Mouse (Mus musculus): ENCODE measurements around the gene Trank1.

The Trank1 gene

GRCm38 (mm10) chr9:111404346-111405079, 93.0 kb downstream of the Trank1 start:
- in situ Hi-C loops (cut with MboI; ENCODE audit: low pct_unique_long_range_greater_than_20kb in 1 of 2, low sequenced_read_pairs in 2 of 2, unreplicated experiment in 1 of 2): no loop called here

GRCm38 (mm10) chr9:111405080-111405428, 93.5 kb downstream of the Trank1 start:
- in situ Hi-C loops (cut with MboI; ENCODE audit: low pct_unique_long_range_greater_than_20kb in 1 of 2, low sequenced_read_pairs in 2 of 2, unreplicated experiment in 1 of 2): no loop called here

DNA sequence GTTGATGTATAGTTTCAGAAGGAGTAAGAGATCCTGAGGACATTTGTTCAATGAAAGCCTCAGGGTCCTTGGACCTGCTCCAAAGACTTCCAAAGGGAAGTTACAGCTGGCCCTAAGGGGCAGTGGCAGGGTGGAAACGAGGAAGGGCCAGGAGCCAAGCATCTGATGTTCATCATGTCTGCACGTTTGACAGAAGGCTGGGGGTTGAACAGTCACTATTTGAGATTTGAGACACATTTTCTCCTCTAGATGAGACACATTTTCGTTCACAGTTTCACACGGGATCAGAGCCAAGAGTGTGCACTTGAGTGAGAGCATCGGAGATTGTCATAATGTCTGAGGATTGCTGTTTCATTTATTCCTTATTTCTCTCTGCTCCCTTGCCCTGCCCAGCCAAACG, 96.5 kb downstream of the Trank1 start:
- in situ Hi-C loops (cut with MboI; ENCODE audit: low pct_unique_long_range_greater_than_20kb in 1 of 2, low sequenced_read_pairs in 2 of 2, unreplicated experiment in 1 of 2): no loop called here

GRCm38 (mm10) chr9:111408427-111408826, 96.9 kb downstream of the Trank1 start:
- in situ Hi-C loops (cut with MboI; ENCODE audit: low pct_unique_long_range_greater_than_20kb in 1 of 2, low sequenced_read_pairs in 2 of 2, unreplicated experiment in 1 of 2): no loop called here

- in situ Hi-C loops (cut with MboI; ENCODE audit: low pct_unique_long_range_greater_than_20kb in 1 of 2, low sequenced_read_pairs in 2 of 2, unreplicated experiment in 1 of 2): no loop called here
These were observed 101.1 kb downstream of the Trank1 start for GRCm38 (mm10) chr9:111412471-111413160.

DNA sequence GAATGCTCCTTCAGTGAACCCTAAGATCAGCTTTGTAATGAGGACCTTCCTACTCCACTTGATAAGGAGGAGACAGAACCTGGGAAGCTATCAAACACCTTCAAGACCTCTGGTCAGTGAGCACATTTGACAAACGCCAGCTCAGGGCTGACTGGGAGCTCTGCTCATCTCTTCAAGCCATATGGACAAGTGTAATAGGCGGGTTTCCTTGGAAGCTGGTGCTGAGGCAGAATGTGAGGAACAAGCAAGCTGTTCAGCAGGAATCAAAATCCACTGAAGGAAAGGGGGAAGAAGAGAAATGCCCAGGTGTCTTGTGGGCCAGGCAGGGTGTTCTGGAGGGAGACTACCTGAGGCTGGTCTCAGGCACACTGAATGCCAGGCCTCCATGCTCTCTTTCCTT, 110.3 kb downstream of the Trank1 start:
- in situ Hi-C loops (cut with MboI; ENCODE audit: low pct_unique_long_range_greater_than_20kb in 1 of 2, low sequenced_read_pairs in 2 of 2, unreplicated experiment in 1 of 2): no loop called here

- in situ Hi-C loops (cut with MboI; ENCODE audit: low pct_unique_long_range_greater_than_20kb in 1 of 2, low sequenced_read_pairs in 2 of 2, unreplicated experiment in 1 of 2): no loop called here
These were observed 111.0 kb downstream of the Trank1 start for GRCm38 (mm10) chr9:111422567-111422966.

GRCm38 (mm10) chr9:111425113-111425512, 113.6 kb downstream of the Trank1 start:
- in situ Hi-C loops (cut with MboI; ENCODE audit: low pct_unique_long_range_greater_than_20kb in 1 of 2, low sequenced_read_pairs in 2 of 2, unreplicated experiment in 1 of 2): no loop called here

DNA sequence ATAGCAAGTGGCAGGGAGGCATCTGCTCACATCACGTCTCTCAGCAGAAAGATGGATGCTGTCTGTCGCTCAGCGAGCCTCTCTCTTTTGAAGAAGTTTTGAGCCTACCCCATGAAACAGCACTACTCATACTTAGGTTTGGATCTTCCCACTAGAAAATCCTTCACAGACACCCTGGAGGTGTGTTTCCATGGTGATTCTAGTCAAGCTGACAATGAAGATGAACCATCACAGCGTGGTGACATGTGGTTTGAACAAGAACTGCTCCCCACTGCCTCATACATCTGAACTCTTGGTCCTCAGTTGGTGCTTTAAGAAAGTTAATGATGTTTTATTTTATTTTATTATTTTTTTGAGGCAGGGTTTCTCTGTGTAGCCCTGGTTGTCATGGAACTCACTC, 114.4 kb downstream of the Trank1 start:
- in situ Hi-C loops (cut with MboI; ENCODE audit: low pct_unique_long_range_greater_than_20kb in 1 of 2, low sequenced_read_pairs in 2 of 2, unreplicated experiment in 1 of 2): no loop called here

DNA sequence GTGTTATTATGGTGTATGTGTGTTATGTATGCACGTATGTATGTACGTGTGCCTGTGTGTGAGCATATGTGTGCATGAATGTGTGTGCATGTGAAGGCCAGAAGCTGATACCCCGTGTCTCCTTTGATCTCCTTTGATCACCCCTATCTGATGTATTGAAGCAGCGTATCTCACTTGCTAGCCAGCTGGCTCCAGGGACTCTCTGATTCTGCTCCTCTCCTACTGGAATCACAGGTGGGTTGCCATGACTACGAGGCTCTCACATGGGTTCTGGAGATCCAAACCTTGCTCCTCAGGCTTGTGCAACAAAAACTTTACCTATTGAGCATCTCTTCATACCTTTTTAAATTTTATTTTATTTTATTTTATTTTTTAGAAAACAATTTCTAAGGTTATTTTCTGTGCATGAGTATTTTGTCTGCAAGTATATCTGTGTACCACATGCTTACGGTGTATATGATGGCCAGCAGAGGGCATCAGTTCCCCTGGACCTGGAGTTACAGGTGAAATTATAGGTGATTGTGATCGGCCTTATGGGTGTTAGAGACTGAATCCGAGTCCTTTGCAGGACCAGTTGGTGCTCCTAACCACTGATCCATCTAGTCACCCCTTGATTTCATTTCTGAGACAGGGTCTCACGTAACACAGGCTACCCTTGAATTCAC, 116.5 kb downstream of the Trank1 start:
- in situ Hi-C loops (cut with MboI; ENCODE audit: low pct_unique_long_range_greater_than_20kb in 1 of 2, low sequenced_read_pairs in 2 of 2, unreplicated experiment in 1 of 2): no loop called here

DNA sequence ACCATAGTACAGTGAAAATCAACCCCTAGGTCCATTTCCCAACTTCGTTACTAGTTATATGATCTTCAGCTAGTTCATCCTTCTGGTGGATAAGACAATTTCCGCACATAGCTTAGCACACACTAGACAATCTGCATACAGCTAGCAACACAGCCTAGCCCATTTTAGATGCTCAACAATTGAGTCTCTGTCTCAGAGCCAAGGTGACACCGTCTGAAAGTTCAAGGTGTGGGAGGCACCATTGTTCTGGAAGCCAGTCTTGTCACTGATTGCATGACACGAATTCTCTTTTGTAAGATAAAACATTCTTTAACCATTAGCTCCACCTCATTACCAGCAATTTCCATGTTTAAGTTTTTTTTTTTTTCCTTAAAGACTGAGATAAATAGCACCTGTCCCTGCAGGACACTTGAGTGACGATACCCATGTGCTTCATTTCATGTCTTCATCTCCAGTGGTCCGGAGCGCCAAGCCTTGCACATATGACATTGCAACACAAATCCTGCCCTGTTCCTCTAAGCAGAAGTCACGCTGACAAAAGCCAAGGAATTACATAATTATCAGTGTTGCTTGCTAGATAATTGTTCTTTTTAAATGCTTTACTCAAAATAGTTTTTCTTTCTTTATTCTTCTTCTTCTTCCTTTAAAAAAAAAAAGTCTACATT, 117.3 kb downstream of the Trank1 start:
- in situ Hi-C loops (cut with MboI; ENCODE audit: low pct_unique_long_range_greater_than_20kb in 1 of 2, low sequenced_read_pairs in 2 of 2, unreplicated experiment in 1 of 2): no loop called here

GRCm38 (mm10) chr9:111429363-111429750, 117.8 kb downstream of the Trank1 start:
- in situ Hi-C loops (cut with MboI; ENCODE audit: low pct_unique_long_range_greater_than_20kb in 1 of 2, low sequenced_read_pairs in 2 of 2, unreplicated experiment in 1 of 2): no loop called here

GRCm38 (mm10) chr9:111435429-111435828, 123.9 kb downstream of the Trank1 start:
- in situ Hi-C loops (cut with MboI; ENCODE audit: low pct_unique_long_range_greater_than_20kb in 1 of 2, low sequenced_read_pairs in 2 of 2, unreplicated experiment in 1 of 2): no loop called here

DNA sequence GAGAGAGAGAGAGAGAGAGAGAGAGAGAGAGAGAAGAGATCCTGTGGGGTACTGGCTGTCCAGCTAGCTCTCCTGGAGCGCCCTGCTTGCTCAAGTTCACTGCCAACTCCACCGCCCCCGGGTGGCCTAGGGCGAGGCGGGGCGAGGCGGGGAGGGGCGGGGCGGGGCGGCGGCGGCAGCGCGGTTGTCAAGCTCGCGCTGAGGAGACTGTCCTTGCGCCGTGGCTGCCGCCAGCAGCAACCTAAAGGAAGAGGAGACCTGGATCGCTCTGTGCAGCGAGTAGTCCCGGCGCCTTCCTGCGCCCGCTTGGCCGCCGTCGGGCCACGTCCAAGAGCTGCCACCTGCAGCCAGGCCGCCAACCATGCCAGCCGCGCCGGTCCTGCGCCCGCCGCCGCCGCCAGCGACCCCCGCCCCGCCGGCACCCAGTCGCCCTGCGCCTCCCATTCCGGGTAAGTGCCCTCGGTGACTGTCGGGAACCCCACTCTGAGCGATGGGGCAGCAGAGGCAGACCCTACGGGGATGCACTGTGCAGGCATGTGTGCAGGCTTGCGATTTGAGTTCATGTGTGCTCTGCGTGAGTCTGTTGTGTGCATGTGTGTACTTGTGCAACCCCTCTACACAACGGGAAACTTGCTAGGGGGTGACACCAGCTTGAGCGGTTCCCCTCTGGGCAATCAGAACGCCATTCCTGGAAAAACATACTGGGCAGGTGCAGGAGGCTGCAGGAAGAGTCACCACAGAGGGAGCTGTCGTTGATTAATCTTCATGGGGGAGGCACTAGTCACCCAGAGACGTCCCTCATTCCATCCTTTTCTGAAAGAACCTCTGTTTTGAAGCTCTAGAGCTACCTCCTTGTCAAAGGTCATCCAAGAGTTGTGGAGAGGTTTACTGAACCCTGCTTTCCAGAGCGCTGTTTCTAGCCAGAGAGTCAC, 127.6 kb downstream of the Trank1 start, which contains the start of gene Dclk3:
TSS of gene Dclk3 (plus strand) at position 178 of the 932 bp plus-strand sequence.
- in situ Hi-C loops (cut with MboI; ENCODE audit: low pct_unique_long_range_greater_than_20kb in 1 of 2, low sequenced_read_pairs in 2 of 2, unreplicated experiment in 1 of 2): no loop called here

DNA sequence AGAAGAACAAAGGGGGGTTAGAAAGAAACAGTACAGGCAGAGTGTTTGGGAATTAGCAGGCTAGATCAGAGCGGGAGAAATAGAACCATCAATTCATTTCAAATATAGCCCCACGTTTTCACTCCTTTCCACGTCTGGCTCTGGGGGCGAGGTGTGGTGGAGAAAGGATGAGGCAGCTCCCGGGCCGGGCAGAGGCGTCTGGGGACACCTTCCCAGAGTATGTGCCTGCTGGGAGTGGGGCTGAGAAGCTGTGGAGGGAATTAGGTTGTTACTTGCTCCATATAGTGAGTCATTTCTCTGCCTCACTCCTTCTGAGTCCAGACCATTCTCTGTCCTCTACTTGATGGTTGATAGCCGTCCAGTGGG, 128.3 kb downstream of the Trank1 start:
- in situ Hi-C loops (cut with MboI; ENCODE audit: low pct_unique_long_range_greater_than_20kb in 1 of 2, low sequenced_read_pairs in 2 of 2, unreplicated experiment in 1 of 2): no loop called here

GRCm38 (mm10) chr9:111440446-111440845, 128.9 kb downstream of the Trank1 start:
- in situ Hi-C loops (cut with MboI; ENCODE audit: low pct_unique_long_range_greater_than_20kb in 1 of 2, low sequenced_read_pairs in 2 of 2, unreplicated experiment in 1 of 2): no loop called here

DNA sequence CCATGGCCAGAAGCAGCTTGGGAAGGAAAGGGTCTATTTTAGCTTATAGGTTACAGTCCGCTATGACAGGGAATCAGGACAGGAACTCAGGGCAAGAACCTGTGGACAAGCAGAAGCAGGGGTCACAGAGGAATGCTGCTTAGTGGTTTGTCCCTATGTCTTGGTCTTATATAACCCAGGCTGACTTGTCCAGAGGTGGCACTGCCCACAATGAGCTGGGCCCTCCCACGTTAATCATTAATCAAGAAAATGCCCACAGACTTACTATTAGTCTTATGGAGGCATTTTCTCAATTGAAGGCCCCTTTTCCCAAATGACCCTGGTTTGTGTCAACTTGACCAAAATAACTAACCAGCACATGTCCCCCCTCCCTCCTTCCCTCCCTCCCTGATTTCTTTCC, 129.6 kb downstream of the Trank1 start:
- in situ Hi-C loops (cut with MboI; ENCODE audit: low pct_unique_long_range_greater_than_20kb in 1 of 2, low sequenced_read_pairs in 2 of 2, unreplicated experiment in 1 of 2): no loop called here
